Mouse (Mus musculus): ENCODE results near the gene Gna12.

Gene Gna12

DNA sequence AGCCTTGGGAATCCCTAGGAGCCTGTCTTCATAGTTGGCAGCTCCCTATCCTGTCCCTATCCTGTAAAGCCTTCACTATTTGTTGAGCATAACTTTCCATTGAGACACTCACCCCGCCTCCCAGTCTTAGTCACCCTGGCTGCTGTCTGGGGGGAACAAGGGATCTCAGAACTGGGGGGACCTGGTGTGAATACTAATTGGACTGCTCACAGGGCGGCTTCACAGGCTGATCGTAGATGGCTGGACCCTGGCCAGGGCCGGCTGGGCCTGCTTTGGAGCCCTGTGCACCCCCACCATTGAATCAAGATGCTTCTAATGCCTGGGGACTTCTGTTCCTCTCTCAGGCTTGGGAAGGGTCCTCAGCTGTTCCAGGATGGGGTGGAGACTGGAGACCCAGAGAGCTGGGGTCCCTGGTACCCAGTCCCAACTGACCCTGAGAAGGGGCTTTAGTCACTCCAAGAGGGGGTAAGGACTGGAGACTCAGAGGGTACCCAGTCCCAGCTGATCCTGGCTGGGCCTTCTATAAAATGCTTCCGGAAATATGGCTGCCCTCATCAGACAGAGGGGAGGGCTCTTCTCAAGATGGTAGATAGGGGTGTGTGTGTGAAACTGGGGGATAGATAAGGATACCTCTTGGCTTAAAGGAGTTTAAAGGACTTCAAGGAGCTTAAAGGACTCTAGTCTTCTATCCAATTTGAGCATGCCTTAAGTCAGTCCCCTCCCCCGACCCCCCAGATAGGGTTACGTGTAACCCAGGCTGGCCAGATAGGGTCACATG, 104.0 kb downstream of the Gna12 start:
- no peak overlapping the region for H3K4me3 ChIP-seq (replicated peaks; ENCODE audit: low read length)
- no peaks in the 10 kb centered on the region for H3K36me3 ChIP-seq (ENCODE audit: insufficient read depth, low read length)
- no peak for TF ChIP-seq POU5F1 (IDR thresholded peaks at IDR 0.05; ENCODE audit: borderline replicate concordance, low read length)
- no peak for TF ChIP-seq CTCF (conservative IDR thresholded peaks at IDR 0.05; ENCODE audit: low read length)
- TF ChIP-seq NANOG (IDR thresholded peaks at IDR 0.05; ENCODE audit: borderline replicate concordance, low read length) = no peak
- H3K4me1 ChIP-seq (replicated peaks; ENCODE audit: low read depth, low read length) = peaks cover 26% of the 10 kb centered on the region
- peaks cover 30% of the 10 kb centered on the region for H3K27me3 ChIP-seq (ENCODE audit: insufficient read depth, low read length)
- H3K9me3 ChIP-seq (ENCODE audit: low read length) = no peaks in the 10 kb centered on the region

GRCm38 (mm10) chr5:140723822-140724221, 106.4 kb downstream of the Gna12 start, which contains the start of gene Amz1:
Gene Amz1, plus strand, starts transcription at chr5:140724127.
- no peak for TF ChIP-seq CTCF (conservative IDR thresholded peaks at IDR 0.05; ENCODE audit: low read length)
- no peak for TF ChIP-seq POU5F1 (IDR thresholded peaks at IDR 0.05; ENCODE audit: borderline replicate concordance, low read length)
- TF ChIP-seq NANOG (IDR thresholded peaks at IDR 0.05; ENCODE audit: borderline replicate concordance, low read length) = no peak
- Histone ChIP-seq H3K4me3 (replicated peaks; ENCODE audit: low read length) (no peak within 1 kb of the TSS), H3K4me1 (replicated peaks; ENCODE audit: low read depth, low read length) (peaks cover 17% of the 10 kb centered on the region), H3K9me3 (ENCODE audit: low read length) (no peaks in the 10 kb centered on the region), H3K36me3 (ENCODE audit: insufficient read depth, low read length) (peaks cover 3% of the 10 kb centered on the region), H3K27me3 (ENCODE audit: insufficient read depth, low read length) (peaks cover 26% of the 10 kb centered on the region)

- H3K9me3 ChIP-seq (ENCODE audit: low read length) = no peaks in the 10 kb centered on the region
- peaks cover 20% of the 10 kb centered on the region for H3K36me3 ChIP-seq (ENCODE audit: insufficient read depth, low read length)
- peaks cover 17% of the 10 kb centered on the region for H3K4me1 ChIP-seq (replicated peaks; ENCODE audit: low read depth, low read length)
- no peak overlapping the region for H3K4me3 ChIP-seq (replicated peaks; ENCODE audit: low read length)
- TF ChIP-seq CTCF (conservative IDR thresholded peaks at IDR 0.05; ENCODE audit: low read length) (no peak), POU5F1 (IDR thresholded peaks at IDR 0.05; ENCODE audit: borderline replicate concordance, low read length) (no peak), NANOG (IDR thresholded peaks at IDR 0.05; ENCODE audit: borderline replicate concordance, low read length) (no peak)
- H3K27me3 ChIP-seq (ENCODE audit: insufficient read depth, low read length) = peaks cover 25% of the 10 kb centered on the region
These were observed 108.1 kb downstream of the Gna12 start for GRCm38 (mm10) chr5:140722121-140722520.

DNA sequence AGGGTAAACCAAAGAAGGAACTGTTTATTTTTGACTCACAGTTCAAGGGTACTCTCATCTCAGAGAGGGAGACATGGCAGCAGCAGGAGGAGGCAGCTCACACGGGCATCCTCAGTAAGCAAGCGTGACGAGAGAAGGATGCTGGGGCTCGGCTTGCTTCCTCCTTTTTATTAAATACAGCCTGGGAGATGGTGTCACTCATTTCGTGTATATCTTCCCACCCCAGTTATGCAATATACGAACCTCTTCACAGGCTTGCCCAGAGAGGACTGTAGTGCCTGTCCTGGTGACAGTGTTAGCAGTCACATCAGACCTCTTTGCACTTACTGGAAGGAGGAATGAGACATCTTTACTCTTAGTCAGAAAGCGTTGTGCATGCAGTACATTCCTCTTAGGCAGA, 109.5 kb downstream of the Gna12 start:
- Histone ChIP-seq H3K27me3 (ENCODE audit: insufficient read depth, low read length) (peaks cover 14% of the 10 kb centered on the region), H3K4me3 (replicated peaks; ENCODE audit: low read length) (no peak overlapping the region), H3K9me3 (ENCODE audit: low read length) (no peaks in the 10 kb centered on the region), H3K36me3 (ENCODE audit: insufficient read depth, low read length) (peaks cover 32% of the 10 kb centered on the region), H3K4me1 (replicated peaks; ENCODE audit: low read depth, low read length) (peaks cover 15% of the 10 kb centered on the region)
- no peak for TF ChIP-seq CTCF (conservative IDR thresholded peaks at IDR 0.05; ENCODE audit: low read length)
- no peak for TF ChIP-seq POU5F1 (IDR thresholded peaks at IDR 0.05; ENCODE audit: borderline replicate concordance, low read length)
- no peak for TF ChIP-seq NANOG (IDR thresholded peaks at IDR 0.05; ENCODE audit: borderline replicate concordance, low read length)

GRCm38 (mm10) chr5:140711040-140711439, 119.2 kb downstream of the Gna12 start:
- Histone ChIP-seq H3K4me3 (replicated peaks; ENCODE audit: low read length) (no peak overlapping the region), H3K9me3 (ENCODE audit: low read length) (no peaks in the 10 kb centered on the region), H3K4me1 (replicated peaks; ENCODE audit: low read depth, low read length) (peaks cover 16% of the 10 kb centered on the region), H3K36me3 (ENCODE audit: insufficient read depth, low read length) (peaks cover 92% of the 10 kb centered on the region), H3K27me3 (ENCODE audit: insufficient read depth, low read length) (no peaks in the 10 kb centered on the region)
- no peak for TF ChIP-seq NANOG (IDR thresholded peaks at IDR 0.05; ENCODE audit: borderline replicate concordance, low read length)
- TF ChIP-seq CTCF (conservative IDR thresholded peaks at IDR 0.05; ENCODE audit: low read length) = peak; percentile 29
- no peak for TF ChIP-seq POU5F1 (IDR thresholded peaks at IDR 0.05; ENCODE audit: borderline replicate concordance, low read length)

- H3K4me3 ChIP-seq (replicated peaks; ENCODE audit: low read length) = no peak overlapping the region
- TF ChIP-seq NANOG (IDR thresholded peaks at IDR 0.05; ENCODE audit: borderline replicate concordance, low read length) (no peak), CTCF (conservative IDR thresholded peaks at IDR 0.05; ENCODE audit: low read length) (no peak)
- no peaks in the 10 kb centered on the region for H3K27me3 ChIP-seq (ENCODE audit: insufficient read depth, low read length)
- H3K36me3 ChIP-seq (ENCODE audit: insufficient read depth, low read length) = peaks cover 88% of the 10 kb centered on the region
- H3K4me1 ChIP-seq (replicated peaks; ENCODE audit: low read depth, low read length) = peaks cover 18% of the 10 kb centered on the region
- H3K9me3 ChIP-seq (ENCODE audit: low read length) = no peaks in the 10 kb centered on the region
These were observed 119.9 kb downstream of the Gna12 start for GRCm38 (mm10) chr5:140710315-140710714.
